Mouse (Mus musculus): ENCODE results near the gene Mlx. TPM values are rescaled to one million over a fixed set of nuclear protein-coding genes. Genes with fewer than 3 reads are reported as not detected.
"Not testable (repeated sequence)": the region's sequence is repeated elsewhere in the genome, so short reads cannot be mapped to it uniquely, and the experiment has no call there.

The Mlx gene
- total RNA-seq, 2 experiments from 2014 or later: 17.4 to 17.6 TPM

GRCm38 (mm10) chr11:101085617-101086322 is 1.3 kb upstream of the Mlx start:
- DNase-seq: no peak
- intact Hi-C loops (cut with DNase I): no loop called here

- intact Hi-C loops (cut with DNase I): no loop called here
- DNase-seq: no peak
Measured at GRCm38 (mm10) chr11:101086323-101086674, 778 bp upstream of the Mlx start.

- intact Hi-C loops (cut with DNase I): no loop called here
- DNase-seq: no peak
Measured at GRCm38 (mm10) chr11:101087682-101088055, 592 bp downstream of the Mlx start.

- no peak for DNase-seq
- intact Hi-C loops (cut with DNase I): no loop called here
Measured at GRCm38 (mm10) chr11:101089931-101090330, 2.9 kb downstream of the Mlx start.

GRCm38 (mm10) chr11:101094930-101095313 is 7.8 kb downstream of the Mlx start:
- peak in 1 of 2 experiments; percentile 18 for DNase-seq
- intact Hi-C loops (cut with DNase I): loop anchor here (1.0 to 5.0 kb wide), 2 partner anchors 80 to 207 kb away; partner anchors contain the start of genes Becn1 and Ccr10

GRCm38 (mm10) chr11:101095314-101096024 is 8.4 kb downstream of the Mlx start, which contains the start of gene Psmc3ip:
Psmc3ip (minus strand) TSS chr11:101095436.
- peak; percentile 94 to 97 for DNase-seq
- intact Hi-C loops (cut with DNase I): loop anchor here (1.0 to 5.0 kb wide), 2 partner anchors 80 to 207 kb away; partner anchors contain the start of genes Becn1 and Ccr10

- intact Hi-C loops (cut with DNase I): loop anchor here (2.0 to 5.0 kb wide), 2 partner anchors 21 to 204 kb away; partner anchors contain the start of genes Becn1, Retreg3 and Tubg1
- no peak for DNase-seq
Measured at GRCm38 (mm10) chr11:101098231-101098630, 11.2 kb downstream of the Mlx start.

GRCm38 (mm10) chr11:101103011-101103410 is 15.9 kb downstream of the Mlx start:
- no peak for DNase-seq
- intact Hi-C loops (cut with DNase I): no loop called here

GRCm38 (mm10) chr11:101109351-101109750 is 22.3 kb downstream of the Mlx start:
- intact Hi-C loops (cut with DNase I): no loop called here
- no peak for DNase-seq

- no peak for DNase-seq
- intact Hi-C loops (cut with DNase I): no loop called here
Measured at GRCm38 (mm10) chr11:101110708-101111107, 23.6 kb downstream of the Mlx start.

- DNase-seq: no peak
- intact Hi-C loops (cut with DNase I): no loop called here
Measured at GRCm38 (mm10) chr11:101111178-101111577, 24.1 kb downstream of the Mlx start.

GRCm38 (mm10) chr11:101112186-101112585 is 25.1 kb downstream of the Mlx start:
- intact Hi-C loops (cut with DNase I): no loop called here
- DNase-seq: no peak

- no peak for DNase-seq
- intact Hi-C loops (cut with DNase I): no loop called here
Measured at GRCm38 (mm10) chr11:101115564-101115963, 28.5 kb downstream of the Mlx start.

GRCm38 (mm10) chr11:101118105-101118504 is 31.0 kb downstream of the Mlx start:
- intact Hi-C loops (cut with DNase I): loop anchor here (2.0 kb wide), 1 partner anchor 19 kb away; no protein-coding TSS in a partner anchor
- DNase-seq: no peak

GRCm38 (mm10) chr11:101119131-101119760 is 32.2 kb downstream of the Mlx start:
- intact Hi-C loops (cut with DNase I): loop anchor here (2.0 kb wide), 1 partner anchor 20 kb away; no protein-coding TSS in a partner anchor
- DNase-seq: no peak

GRCm38 (mm10) chr11:101119761-101120544 is 32.9 kb downstream of the Mlx start, which contains the start of the genes Retreg3 and Tubg1:
Retreg3 (minus strand) TSS chr11:101119893.
Tubg1 (plus strand) TSS chr11:101119938.
- intact Hi-C loops (cut with DNase I): loop anchor here (2.0 kb wide), 1 partner anchor 21 kb away; no protein-coding TSS in a partner anchor
- peak; percentile 99 to 100 for DNase-seq

- intact Hi-C loops (cut with DNase I): no loop called here
Measured at GRCm38 (mm10) chr11:101120545-101121188, 33.6 kb downstream of the Mlx start.

GRCm38 (mm10) chr11:101124494-101124893 is 37.4 kb downstream of the Mlx start:
- intact Hi-C loops (cut with DNase I); DNase-seq: not testable (repeated sequence)

More at GRCm38 (mm10) chr11:101120545-101121188, 33.6 kb downstream of the Mlx start:
- DNase-seq: no peak

- DNase-seq; intact Hi-C loops (cut with DNase I): not testable (repeated sequence)
Measured at GRCm38 (mm10) chr11:101125008-101125407, 37.9 kb downstream of the Mlx start.
